Mouse (Mus musculus) embryonic facial prominence, embryonic 11.5 days (tissue): ENCODE data around the gene Tinf2. TPM values are rescaled to one million over a fixed set of nuclear protein-coding genes. Genes with fewer than 3 reads are reported as not detected.

Experiments used
- ATAC-seq: fragments of 200-750 bp; cut with Nextera tagmentation; replicated peaks from 2 replicates; pipeline ENCODE4 v1.8.0; 2017; ENCODE audit warnings: low read depth; ENCODE audit not compliant: insufficient number of reproducible peaks, low FRiP score, low TSS enrichment
- DNase-seq: peaks from one replicate; pipeline ENCODE4 v3.0.0-alpha.2; 2015; ENCODE audit warnings: low spot score
- H3K27ac ChIP-seq: fragments of 300-500 bp; sonication (generic); replicated peaks from 2 replicates; pipeline ENCODE4 v1.5.1; 2014; ENCODE audit warnings: mild to moderate bottlenecking, low read depth, low read length, control low read depth
- H3K27me3 ChIP-seq: fragments of 300-500 bp; sonication (generic); 2 replicates; pipeline ENCODE4 v1.6.1; 2014; ENCODE audit warnings: mild to moderate bottlenecking, low read length, moderate library complexity, mixed read lengths; ENCODE audit not compliant: control insufficient read depth, insufficient read depth
- H3K36me3 ChIP-seq: fragments of 300-500 bp; sonication (generic); replicated peaks from 2 replicates; pipeline ENCODE4 v1.6.1; 2014; ENCODE audit warnings: low read depth, mild to moderate bottlenecking, low read length, moderate library complexity, mixed read lengths; ENCODE audit not compliant: control insufficient read depth, insufficient read depth
- H3K4me1 ChIP-seq: fragments of 300-500 bp; sonication (generic); 2 replicates; pipeline ENCODE4 v1.6.1; 2014; ENCODE audit warnings: low read length, mixed read lengths; ENCODE audit not compliant: control insufficient read depth, insufficient read depth
- H3K4me2 ChIP-seq: fragments of 300-500 bp; sonication (generic); 2 replicates; pipeline ENCODE4 v1.6.1; 2014; ENCODE audit warnings: low read depth, mild to moderate bottlenecking, control low read depth, low read length, moderate library complexity
- H3K4me3 ChIP-seq: fragments of 300-500 bp; sonication (generic); 2 replicates; pipeline ENCODE4 v1.5.1; 2014; ENCODE audit warnings: low read depth, low read length, control low read depth
- H3K9ac ChIP-seq: fragments of 300-500 bp; sonication (generic); replicated peaks from 2 replicates; pipeline ENCODE4 v1.6.1; 2014; ENCODE audit warnings: mild to moderate bottlenecking, control low read depth, low read length
- H3K9me3 ChIP-seq: fragments of 300-500 bp; sonication (generic); replicated peaks from 2 replicates; pipeline ENCODE4 v1.6.1; 2016; ENCODE audit warnings: mild to moderate bottlenecking, low read length, inconsistent platforms, mixed read lengths; ENCODE audit not compliant: control insufficient read depth
- WGBS: fragments of 180-500 bp; shearing (Covaris S2); extraction: QIAGEN DNeasy Blood & Tissue Kit; methylation state at CpG from one replicate; pipeline ENCODE4 v1.1.7; 2014; 5-methylcytosine and 5-hydroxymethylcytosine counted together
- polyA plus RNA-seq: library from polyadenylated mRNA; unstranded; fragments of >200 nt; fragmentation: Nextera tagmentation; extraction: Ambion mirVana; gene quantifications from 2 replicates; pipeline ENCODE4 v1.2.1, GENCODE M21; 2014

Tinf2 gene
- polyA plus RNA-seq, 1 experiment from 2014 or later, result 67.7 TPM

DNA sequence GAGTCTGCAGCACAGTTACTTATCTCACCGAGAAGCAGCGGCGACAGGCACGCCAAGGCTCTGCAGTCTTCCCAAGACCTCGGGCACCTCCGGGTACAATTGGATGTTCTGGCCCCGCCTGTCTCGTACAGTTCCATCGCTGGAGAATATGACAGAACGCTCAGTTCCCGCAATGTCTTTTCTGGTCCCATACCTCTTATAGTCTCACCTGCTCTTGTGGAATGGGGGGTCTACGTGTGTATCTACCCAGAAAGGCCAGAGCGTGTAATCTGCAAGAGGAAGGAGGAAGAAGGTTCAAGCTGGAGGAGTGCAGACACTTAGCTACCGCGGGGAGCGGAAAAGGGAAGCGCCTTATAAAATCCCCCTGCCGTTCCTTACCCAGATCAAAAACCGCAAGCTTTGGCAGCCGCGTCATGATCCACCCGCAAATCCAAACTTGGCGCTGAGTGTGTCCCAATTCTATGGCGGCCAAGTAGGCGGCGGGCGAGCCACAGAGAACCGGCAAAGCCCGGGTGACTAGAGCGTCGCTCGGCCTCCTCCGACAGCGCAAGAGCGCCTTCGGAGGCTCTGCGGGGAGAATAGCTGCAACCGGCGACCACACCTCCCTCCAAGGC is 21.6 kb downstream of the Tinf2 start, which contains the start of gene Mdp1:
Mdp1 (minus strand) TSS at position 549 of the 614 bp plus-strand sequence.
- no peaks in the 10 kb centered on the region; the same call in 1 of the 2 replicates for H3K36me3 ChIP-seq
- no peak within 1 kb of the TSS for H3K27ac ChIP-seq

GRCm38 (mm10) chr14:55658011-55658410 is 23.6 kb downstream of the Tinf2 start:
- no peak overlapping the region for H3K27ac ChIP-seq
- no peaks in the 10 kb centered on the region for H3K27me3 ChIP-seq
- no peaks in the 10 kb centered on the region; the same call in 1 of the 2 replicates for H3K36me3 ChIP-seq
- H3K4me3 ChIP-seq, result no peak overlapping the region
- no peak overlapping the region for H3K4me2 ChIP-seq
- H3K9ac ChIP-seq, result no peak overlapping the region
- 96% methylated on average over 5 of the region's 5 CpGs for WGBS
- DNase-seq, result no peak
- no peaks in the 10 kb centered on the region for H3K4me1 ChIP-seq
- H3K9me3 ChIP-seq, result no peaks in the 10 kb centered on the region
- ATAC-seq, result no peak

More for the DNA sequence above, 21.6 kb downstream of the Tinf2 start, which contains the start of gene Mdp1:
- DNase-seq (peak; percentile 93), ATAC-seq (peak; percentile 76)
- Histone ChIP-seq H3K9me3 (no peaks in the 10 kb centered on the region), H3K4me1 (no peaks in the 10 kb centered on the region), H3K9ac (peak within 1 kb of the TSS; percentile 80), H3K27me3 (no peaks in the 10 kb centered on the region), H3K4me2 (peak within 1 kb of the TSS; percentile 31), H3K4me3 (peak within 1 kb of the TSS; percentile 70)
- whole genome bisulfite sequencing, result under 1% methylated on average over 39 of the region's 39 CpGs

DNA sequence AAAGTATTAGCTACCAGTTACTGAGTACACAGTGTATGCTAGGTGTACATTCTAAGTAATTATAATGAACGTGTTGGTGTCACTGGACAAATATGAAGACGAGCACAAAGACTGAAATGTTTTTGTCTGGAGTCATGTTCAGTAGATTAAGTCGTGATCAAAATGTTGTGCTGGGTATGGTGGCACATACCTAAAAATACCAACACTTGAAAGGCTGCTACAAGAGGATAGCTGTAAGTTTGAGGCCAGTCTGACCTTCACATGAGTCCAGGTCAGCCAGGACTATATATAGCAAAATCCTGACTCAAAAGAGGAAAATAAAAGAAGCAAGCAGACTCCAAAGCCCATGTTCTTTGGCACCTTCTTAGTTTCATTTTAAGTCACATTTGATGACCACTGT is 24.7 kb downstream of the Tinf2 start:
- H3K4me3 ChIP-seq, result no peak overlapping the region
- no peaks in the 10 kb centered on the region for H3K27me3 ChIP-seq
- WGBS, result 81% methylated on average over 3 of the region's 3 CpGs
- H3K36me3 ChIP-seq, result no peaks in the 10 kb centered on the region; the same call in 1 of the 2 replicates
- H3K4me1 ChIP-seq, result no peaks in the 10 kb centered on the region
- H3K27ac ChIP-seq, result no peak overlapping the region
- ATAC-seq (no peak), DNase-seq (no peak)
- no peaks in the 10 kb centered on the region for H3K9me3 ChIP-seq
- H3K9ac ChIP-seq, result no peak overlapping the region
- H3K4me2 ChIP-seq, result no peak overlapping the region

DNA sequence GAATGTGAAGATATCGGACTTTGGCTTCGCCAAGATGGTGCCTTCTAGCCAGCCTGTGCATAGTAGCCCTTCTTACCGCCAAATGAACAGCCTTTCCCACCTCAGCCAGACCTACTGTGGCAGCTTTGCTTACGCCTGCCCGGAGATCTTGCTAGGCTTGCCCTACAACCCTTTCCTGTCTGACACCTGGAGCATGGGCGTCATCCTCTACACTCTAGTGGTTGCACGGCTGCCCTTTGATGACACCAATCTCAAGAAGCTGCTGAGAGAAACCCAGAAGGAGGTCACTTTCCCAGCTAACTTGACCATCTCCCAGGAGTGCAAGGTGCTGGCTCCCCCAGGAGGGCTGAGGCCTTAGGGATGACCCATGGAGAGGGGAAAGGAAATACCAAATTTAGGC is 30.1 kb downstream of the Tinf2 start:
- ATAC-seq (no peak), DNase-seq (no peak)
- Histone ChIP-seq H3K4me3 (no peak overlapping the region), H3K4me1 (no peaks in the 10 kb centered on the region), H3K9ac (no peak overlapping the region), H3K4me2 (no peak overlapping the region), H3K9me3 (no peaks in the 10 kb centered on the region), H3K27me3 (no peaks in the 10 kb centered on the region), H3K27ac (no peak overlapping the region), H3K36me3 (no peaks in the 10 kb centered on the region)
- 92% methylated on average over 7 of the region's 7 CpGs for WGBS

DNA sequence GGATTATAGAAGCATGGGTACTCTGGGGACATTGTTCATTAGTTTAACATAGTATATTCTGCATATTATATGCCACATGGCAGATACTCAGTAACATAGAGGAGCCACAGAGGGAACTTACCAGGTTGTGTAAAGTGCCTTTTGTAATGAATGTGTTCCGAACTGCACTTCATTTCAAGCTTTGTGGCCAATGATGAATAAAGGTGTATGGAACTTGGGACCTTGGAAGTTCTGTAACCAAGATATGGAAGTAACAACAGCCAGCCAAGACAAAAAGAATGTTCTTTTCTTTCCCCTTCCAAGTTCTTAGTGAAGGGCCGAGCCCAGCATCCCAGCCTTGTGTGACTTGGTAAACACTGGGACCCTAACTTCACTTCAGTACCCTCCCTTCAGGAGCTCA is 31.7 kb downstream of the Tinf2 start, which contains the start of gene Tssk4:
Tssk4 (plus strand) TSS at position 301 of the 400 bp plus-strand sequence.
- Histone ChIP-seq H3K27ac (no peak within 1 kb of the TSS), H3K4me1 (no peaks in the 10 kb centered on the region), H3K9me3 (no peaks in the 10 kb centered on the region), H3K36me3 (no peaks in the 10 kb centered on the region), H3K27me3 (no peaks in the 10 kb centered on the region), H3K9ac (no peak within 1 kb of the TSS), H3K4me2 (no peak within 1 kb of the TSS), H3K4me3 (no peak within 1 kb of the TSS)
- DNase-seq (no peak), ATAC-seq (no peak)
- WGBS, result 88% methylated on average over 2 of the region's 2 CpGs

DNA sequence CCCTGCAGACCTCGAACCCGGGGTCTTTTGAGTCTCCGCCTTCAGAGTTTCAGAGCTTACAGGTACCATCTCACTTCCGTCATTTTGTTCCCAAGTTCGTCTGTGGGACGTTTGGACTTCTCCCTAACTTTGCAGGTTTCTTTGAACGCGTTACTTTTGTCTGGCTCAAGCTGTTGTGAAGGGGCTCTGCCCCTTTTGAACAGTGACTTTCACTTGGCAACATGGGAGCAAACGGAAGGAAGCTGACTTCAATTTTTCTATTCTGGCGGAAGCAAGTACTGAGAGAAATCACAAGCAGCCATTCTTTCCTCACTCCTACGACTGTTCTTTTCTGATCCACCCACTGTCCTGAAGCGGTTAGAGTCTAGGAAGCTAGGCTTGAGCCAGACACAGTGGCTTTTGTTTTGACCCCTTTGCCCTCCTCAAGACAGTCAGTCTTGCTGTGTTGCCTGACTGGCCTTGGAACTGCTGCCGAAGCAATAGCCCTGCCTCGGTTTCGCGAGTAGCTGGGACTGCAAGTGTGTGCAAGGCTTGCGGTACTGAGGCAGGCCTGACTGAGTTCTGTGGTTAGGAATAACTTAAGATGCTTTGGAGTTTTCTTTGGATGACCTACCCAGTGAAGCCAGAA is 37.2 kb downstream of the Tinf2 start:
- H3K4me1 ChIP-seq, result no peaks in the 10 kb centered on the region
- DNase-seq (no peak), ATAC-seq (no peak)
- 22% methylated on average over 17 of the region's 17 CpGs for WGBS
- H3K4me3 ChIP-seq, result peak overlapping the region; percentile 93
- H3K36me3 ChIP-seq, result no peaks in the 10 kb centered on the region; the same call in 1 of the 2 replicates
- no peaks in the 10 kb centered on the region for H3K9me3 ChIP-seq
- peak overlapping the region; percentile 96 for H3K9ac ChIP-seq
- H3K27ac ChIP-seq, result no peak overlapping the region
- H3K27me3 ChIP-seq, result no peaks in the 10 kb centered on the region
- peak overlapping the region; percentile 50 for H3K4me2 ChIP-seq

DNA sequence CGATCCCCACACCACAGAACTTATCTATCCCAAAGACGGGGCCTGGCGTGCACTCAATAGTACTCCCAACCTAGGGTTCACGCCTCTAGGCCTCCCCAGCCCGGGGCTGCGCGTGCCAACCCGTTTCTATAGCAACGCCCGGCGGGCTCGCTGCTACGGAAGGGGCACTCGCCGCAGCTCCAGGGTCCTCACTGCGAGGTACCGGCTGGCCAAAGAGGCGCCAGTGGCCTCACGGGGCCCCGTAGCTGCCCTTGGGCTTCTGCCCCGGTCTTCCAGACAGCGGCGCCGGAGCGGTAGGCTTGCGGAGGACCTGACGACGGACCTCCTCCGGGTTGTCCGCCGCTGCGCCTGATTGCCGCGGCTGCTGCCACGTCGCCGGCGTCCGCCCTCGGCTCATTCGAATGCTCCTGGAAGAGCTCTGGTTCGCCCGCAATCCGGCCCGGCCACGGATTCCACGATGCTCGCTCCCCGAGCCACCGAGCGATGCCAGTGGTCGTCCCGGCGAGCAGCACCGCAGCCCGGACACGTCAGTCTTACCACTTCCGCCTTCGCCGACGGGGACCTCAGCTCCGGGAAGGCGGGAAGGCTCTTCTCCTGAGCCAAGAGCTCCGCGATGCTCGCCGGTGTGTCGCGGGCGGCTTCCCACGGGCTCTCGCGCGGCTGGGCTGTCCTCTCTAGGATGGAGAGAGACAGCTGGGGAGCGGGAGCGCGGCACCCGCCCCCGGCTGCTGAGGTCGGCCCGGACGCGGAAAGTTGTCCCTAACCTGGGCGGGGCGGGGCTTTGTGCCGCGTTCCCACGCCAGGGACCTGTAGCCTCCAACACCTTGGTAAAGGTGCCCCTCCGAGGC is 38.3 kb downstream of the Tinf2 start, which contains the start of gene Tm9sf1:
Tm9sf1 (minus strand) TSS at position 747 of the 848 bp plus-strand sequence.
- H3K4me2 ChIP-seq, result peak within 1 kb of the TSS; percentile 50
- H3K27me3 ChIP-seq, result no peaks in the 10 kb centered on the region
- no peaks in the 10 kb centered on the region for H3K4me1 ChIP-seq
- peak within 1 kb of the TSS; percentile 93 for H3K4me3 ChIP-seq
- peaks cover 2% of the 10 kb centered on the region; the same call in 1 of the 2 replicates for H3K36me3 ChIP-seq
- under 1% methylated on average over 89 of the region's 89 CpGs for WGBS
- H3K9me3 ChIP-seq, result no peaks in the 10 kb centered on the region
- peak within 1 kb of the TSS; percentile 95 for H3K27ac ChIP-seq
- DNase-seq, result peak; percentile 82
- ATAC-seq, result peak; percentile 78
- H3K9ac ChIP-seq, result peak within 1 kb of the TSS; percentile 96
